Mouse (Mus musculus): ENCODE results near the gene Unkl. TPM values are rescaled to one million over a fixed set of nuclear protein-coding genes. Genes with fewer than 3 reads are reported as not detected.

Unkl gene
- polyA plus RNA-seq, 1 experiment from 2014 or later, result 5.8 TPM

DNA sequence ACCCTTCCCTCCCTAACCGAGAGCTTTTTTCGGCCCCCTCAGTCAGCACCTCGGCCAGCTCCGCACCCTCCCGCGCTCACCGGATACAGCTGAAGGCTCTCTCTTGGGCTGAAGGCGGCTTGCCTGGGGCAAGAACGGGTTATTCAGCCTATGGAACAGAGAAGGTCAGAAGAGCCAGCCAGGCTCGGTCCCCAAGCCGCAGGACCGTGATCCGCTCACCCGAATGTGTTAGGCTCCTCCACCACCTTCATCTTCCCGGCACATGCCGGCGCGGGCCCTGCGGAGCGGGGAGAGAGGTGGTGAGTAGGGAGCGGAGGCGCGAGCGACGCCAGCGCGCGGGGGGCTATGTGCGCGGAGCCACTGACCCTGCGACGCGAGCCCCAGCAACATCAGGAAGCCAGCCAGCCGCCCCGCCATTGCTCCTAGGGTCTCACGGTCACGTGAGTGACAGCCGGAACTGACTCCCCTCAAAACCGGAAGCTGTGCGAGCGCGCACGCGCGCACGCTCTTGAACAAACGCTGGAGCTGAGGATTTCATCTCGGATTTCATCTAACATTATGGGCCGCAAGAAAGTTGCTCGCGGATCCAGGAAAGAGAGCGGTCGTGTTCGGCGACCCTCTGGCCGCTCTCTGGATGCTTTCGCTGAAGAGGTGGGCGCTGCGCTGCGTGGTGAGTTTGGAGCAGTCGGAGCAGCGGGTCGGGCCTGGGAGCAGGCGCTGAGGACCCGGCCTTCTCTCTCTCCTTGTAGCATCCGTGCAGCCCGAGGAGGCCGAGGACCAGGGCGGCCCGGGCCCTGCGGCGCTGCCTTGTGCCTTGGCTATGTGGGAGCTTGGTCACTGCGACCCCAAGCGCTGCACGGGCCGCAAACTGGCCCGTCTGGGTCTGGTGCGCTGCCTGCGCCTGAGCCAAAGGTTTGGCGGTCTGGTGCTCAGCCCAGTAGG is 51.8 kb downstream of the Unkl start, which contains the start of the genes Gnptg and Tsr3:
Gnptg (minus strand) TSS at position 430 of the 942 bp plus-strand sequence.
Tsr3 (plus strand) TSS at position 476 of the 942 bp plus-strand sequence.
- ATAC-seq (ENCODE audit: low read depth) (peak; percentile 92), DNase-seq (ENCODE audit: low spot score) (peak; percentile 96)
- peaks cover 51% of the 10 kb centered on the region for H3K36me3 ChIP-seq (ENCODE audit: control insufficient read depth, insufficient read depth, low read length)

GRCm38 (mm10) chr17:25243131-25243780 is 55.1 kb downstream of the Unkl start:
- ATAC-seq (ENCODE audit: low read depth) (no peak), DNase-seq (ENCODE audit: low spot score) (no peak)
- Histone ChIP-seq H3K9ac (ENCODE audit: low read depth, low read length) (no peak overlapping the region), H3K27ac (replicated peaks; ENCODE audit: low read depth, low read length) (no peak overlapping the region), H3K4me2 (ENCODE audit: low read depth, low read length) (no peak overlapping the region), H3K27me3 (replicated peaks; ENCODE audit: control insufficient read depth, insufficient read depth, low read length) (no peaks in the 10 kb centered on the region), H3K36me3 (ENCODE audit: control insufficient read depth, insufficient read depth, low read length) (peaks cover 36% of the 10 kb centered on the region), H3K9me3 (ENCODE audit: control insufficient read depth, low read length) (no peaks in the 10 kb centered on the region), H3K4me1 (ENCODE audit: control insufficient read depth, insufficient read depth, low read length) (peaks cover 15% of the 10 kb centered on the region; the same call in 1 of the 2 replicates), H3K4me3 (ENCODE audit: low read depth, low read length) (no peak overlapping the region)
- WGBS, result 91% methylated on average over 11 of the region's 11 CpGs

More for the DNA sequence above, 51.8 kb downstream of the Unkl start, which contains the start of the genes Gnptg and Tsr3:
- peak within 1 kb of the TSS; percentile 89 for H3K27ac ChIP-seq (replicated peaks; ENCODE audit: low read depth, low read length)
- WGBS, result under 1% methylated on average over 73 of the region's 80 CpGs
- peak within 1 kb of the TSS; percentile 91 for H3K9ac ChIP-seq (ENCODE audit: low read depth, low read length)
- H3K4me3 ChIP-seq (ENCODE audit: low read depth, low read length), result peak within 1 kb of the TSS; percentile 97
- H3K4me2 ChIP-seq (ENCODE audit: low read depth, low read length), result peak within 1 kb of the TSS; percentile 69
- no peaks in the 10 kb centered on the region for H3K9me3 ChIP-seq (ENCODE audit: control insufficient read depth, low read length)
- H3K27me3 ChIP-seq (replicated peaks; ENCODE audit: control insufficient read depth, insufficient read depth, low read length), result no peaks in the 10 kb centered on the region
- peaks cover 15% of the 10 kb centered on the region; the same call in 1 of the 2 replicates for H3K4me1 ChIP-seq (ENCODE audit: control insufficient read depth, insufficient read depth, low read length)

DNA sequence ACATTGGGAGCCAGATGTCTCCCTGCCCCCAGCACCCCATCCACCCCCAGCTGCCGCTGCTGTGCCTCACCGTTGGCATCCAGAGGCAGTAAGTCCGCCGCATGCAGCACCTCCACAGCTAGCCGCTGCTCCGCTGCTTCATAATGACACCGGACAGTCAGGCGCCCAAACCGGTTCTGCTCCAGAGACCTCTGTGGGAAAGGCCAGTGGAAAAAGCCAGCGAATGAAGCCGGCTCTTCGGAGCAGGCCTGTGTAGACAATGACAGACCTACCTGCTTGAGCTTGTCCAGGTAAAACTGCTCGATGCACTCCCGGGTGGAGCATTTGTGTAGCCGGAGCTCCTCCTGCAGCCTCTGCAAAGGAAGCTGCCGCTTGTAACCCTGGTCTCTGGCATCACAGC is 56.0 kb downstream of the Unkl start:
- Histone ChIP-seq H3K27me3 (replicated peaks; ENCODE audit: control insufficient read depth, insufficient read depth, low read length) (no peaks in the 10 kb centered on the region), H3K36me3 (ENCODE audit: control insufficient read depth, insufficient read depth, low read length) (peaks cover 36% of the 10 kb centered on the region), H3K4me2 (ENCODE audit: low read depth, low read length) (no peak overlapping the region), H3K9ac (ENCODE audit: low read depth, low read length) (no peak overlapping the region), H3K9me3 (ENCODE audit: control insufficient read depth, low read length) (no peaks in the 10 kb centered on the region), H3K4me1 (ENCODE audit: control insufficient read depth, insufficient read depth, low read length) (peaks cover 11% of the 10 kb centered on the region; the same call in 1 of the 2 replicates), H3K4me3 (ENCODE audit: low read depth, low read length) (no peak overlapping the region), H3K27ac (replicated peaks; ENCODE audit: low read depth, low read length) (no peak overlapping the region)
- 86% methylated on average over 16 of the region's 16 CpGs for WGBS
- ATAC-seq (ENCODE audit: low read depth), result no peak
- DNase-seq (ENCODE audit: low spot score), result no peak

DNA sequence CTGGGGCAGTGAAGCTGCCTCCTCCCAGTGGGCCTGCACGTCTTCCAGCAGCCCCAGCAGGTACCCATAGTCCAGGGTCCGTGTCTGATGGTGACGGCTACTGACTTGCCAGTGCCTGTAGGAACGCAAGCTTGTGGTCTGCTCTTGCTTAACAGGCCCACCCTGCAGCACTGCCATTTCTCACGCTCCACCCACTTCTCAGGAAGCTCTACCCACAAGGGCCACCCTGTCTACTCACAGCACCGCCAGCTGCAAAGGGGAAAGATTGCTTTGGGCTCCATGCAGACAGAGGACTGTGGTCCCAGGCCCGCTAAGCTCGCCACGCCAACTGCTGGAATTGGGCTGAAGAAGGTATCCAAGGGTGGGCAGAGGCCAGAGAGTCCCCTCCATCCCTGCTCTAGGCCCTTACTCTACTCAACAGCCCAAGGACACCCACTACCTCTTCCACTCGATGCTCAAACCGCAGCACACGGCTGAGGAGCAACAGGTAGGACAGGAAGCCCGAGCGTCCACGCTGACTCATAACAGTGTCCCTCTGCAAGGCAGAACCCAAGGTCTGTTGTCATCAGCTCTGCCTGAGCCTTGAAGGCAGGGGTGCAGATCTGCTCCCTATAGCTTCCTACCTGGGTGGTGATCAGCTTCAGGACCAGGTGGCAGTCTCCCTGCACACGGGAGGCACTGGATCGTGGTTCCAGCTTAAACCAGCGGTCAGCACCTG is 60.0 kb downstream of the Unkl start:
- Histone ChIP-seq H3K4me3 (ENCODE audit: low read depth, low read length) (no peak overlapping the region), H3K27ac (replicated peaks; ENCODE audit: low read depth, low read length) (no peak overlapping the region), H3K36me3 (ENCODE audit: control insufficient read depth, insufficient read depth, low read length) (peaks cover 17% of the 10 kb centered on the region), H3K27me3 (replicated peaks; ENCODE audit: control insufficient read depth, insufficient read depth, low read length) (no peaks in the 10 kb centered on the region), H3K4me1 (ENCODE audit: control insufficient read depth, insufficient read depth, low read length) (no peaks in the 10 kb centered on the region), H3K9me3 (ENCODE audit: control insufficient read depth, low read length) (no peaks in the 10 kb centered on the region), H3K9ac (ENCODE audit: low read depth, low read length) (no peak overlapping the region), H3K4me2 (ENCODE audit: low read depth, low read length) (no peak overlapping the region)
- ATAC-seq (ENCODE audit: low read depth), result no peak
- WGBS, result 74% methylated on average over 18 of the region's 18 CpGs
- no peak for DNase-seq (ENCODE audit: low spot score)

GRCm38 (mm10) chr17:25250181-25250835 is 62.1 kb downstream of the Unkl start:
- H3K36me3 ChIP-seq (ENCODE audit: control insufficient read depth, insufficient read depth, low read length), result no peaks in the 10 kb centered on the region
- ATAC-seq (ENCODE audit: low read depth), result no peak
- H3K4me3 ChIP-seq (ENCODE audit: low read depth, low read length), result no peak overlapping the region
- no peaks in the 10 kb centered on the region for H3K9me3 ChIP-seq (ENCODE audit: control insufficient read depth, low read length)
- H3K4me2 ChIP-seq (ENCODE audit: low read depth, low read length), result no peak overlapping the region
- H3K27ac ChIP-seq (replicated peaks; ENCODE audit: low read depth, low read length), result no peak overlapping the region
- H3K27me3 ChIP-seq (replicated peaks; ENCODE audit: control insufficient read depth, insufficient read depth, low read length), result peaks cover 14% of the 10 kb centered on the region
- no peak for DNase-seq (ENCODE audit: low spot score)
- no peaks in the 10 kb centered on the region for H3K4me1 ChIP-seq (ENCODE audit: control insufficient read depth, insufficient read depth, low read length)
- WGBS, result 77% methylated on average over 7 of the region's 8 CpGs
- no peak overlapping the region for H3K9ac ChIP-seq (ENCODE audit: low read depth, low read length)

GRCm38 (mm10) chr17:25252643-25253042 is 64.4 kb downstream of the Unkl start:
- Histone ChIP-seq H3K9me3 (ENCODE audit: control insufficient read depth, low read length) (no peaks in the 10 kb centered on the region), H3K27ac (replicated peaks; ENCODE audit: low read depth, low read length) (no peak overlapping the region), H3K4me2 (ENCODE audit: low read depth, low read length) (no peak overlapping the region), H3K36me3 (ENCODE audit: control insufficient read depth, insufficient read depth, low read length) (no peaks in the 10 kb centered on the region), H3K9ac (ENCODE audit: low read depth, low read length) (no peak overlapping the region), H3K27me3 (replicated peaks; ENCODE audit: control insufficient read depth, insufficient read depth, low read length) (peaks cover 25% of the 10 kb centered on the region), H3K4me3 (ENCODE audit: low read depth, low read length) (no peak overlapping the region), H3K4me1 (ENCODE audit: control insufficient read depth, insufficient read depth, low read length) (peaks cover 9% of the 10 kb centered on the region; the same call in 1 of the 2 replicates)
- ATAC-seq (ENCODE audit: low read depth) (no peak), DNase-seq (ENCODE audit: low spot score) (no peak)
- 38% methylated on average over 3 of the region's 3 CpGs for WGBS

DNA sequence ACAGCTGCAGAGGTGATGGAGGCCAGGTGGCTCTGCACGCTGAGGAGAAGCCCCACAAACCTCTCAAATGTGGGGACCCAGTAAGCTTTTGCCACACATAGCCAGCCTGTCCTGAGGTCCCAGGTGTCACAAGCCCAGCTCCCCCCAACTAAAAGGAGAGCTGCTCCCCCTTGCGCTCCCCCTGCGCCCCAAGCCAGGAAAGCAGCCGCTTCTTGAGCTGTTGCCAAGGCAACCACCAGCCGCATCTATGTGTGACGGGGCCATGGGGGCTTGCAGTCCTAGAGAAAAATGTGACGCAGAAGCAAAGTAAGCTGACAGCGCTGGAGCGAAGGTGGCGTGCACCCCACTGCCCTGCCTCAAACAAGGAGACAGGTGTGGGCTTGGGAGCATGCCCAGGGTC is 65.6 kb downstream of the Unkl start:
- H3K27ac ChIP-seq (replicated peaks; ENCODE audit: low read depth, low read length), result no peak overlapping the region
- peaks cover 9% of the 10 kb centered on the region; the same call in 1 of the 2 replicates for H3K4me1 ChIP-seq (ENCODE audit: control insufficient read depth, insufficient read depth, low read length)
- WGBS, result 21% methylated on average over 10 of the region's 10 CpGs
- H3K9ac ChIP-seq (ENCODE audit: low read depth, low read length), result no peak overlapping the region
- no peak for ATAC-seq (ENCODE audit: low read depth)
- peaks cover 7% of the 10 kb centered on the region; the same call in 1 of the 2 replicates for H3K36me3 ChIP-seq (ENCODE audit: control insufficient read depth, insufficient read depth, low read length)
- H3K9me3 ChIP-seq (ENCODE audit: control insufficient read depth, low read length), result no peaks in the 10 kb centered on the region
- H3K4me3 ChIP-seq (ENCODE audit: low read depth, low read length), result no peak overlapping the region
- no peak overlapping the region for H3K4me2 ChIP-seq (ENCODE audit: low read depth, low read length)
- no peak for DNase-seq (ENCODE audit: low spot score)
- peaks cover 25% of the 10 kb centered on the region for H3K27me3 ChIP-seq (replicated peaks; ENCODE audit: control insufficient read depth, insufficient read depth, low read length)

DNA sequence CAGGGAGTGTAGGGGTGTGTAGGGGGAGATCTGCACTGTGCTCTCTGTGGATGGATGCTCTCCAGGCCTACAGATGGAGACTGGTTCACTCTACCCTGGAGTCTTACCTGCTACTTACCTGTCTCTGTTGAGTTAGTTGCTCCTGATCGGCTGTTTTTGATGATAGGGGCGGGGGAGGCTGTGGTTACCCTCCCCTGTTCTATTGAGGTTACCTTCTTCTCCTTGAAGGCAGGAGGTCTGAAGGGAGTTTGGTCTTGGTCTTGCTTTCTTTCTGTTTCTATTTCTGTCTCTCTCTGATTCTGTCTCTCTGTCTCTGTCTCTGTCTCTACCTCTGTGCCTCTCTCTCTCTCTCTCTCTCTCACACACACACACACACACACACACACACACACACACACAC is 66.9 kb downstream of the Unkl start:
- no peak for DNase-seq (ENCODE audit: low spot score)
- Histone ChIP-seq H3K9ac (ENCODE audit: low read depth, low read length) (no peak overlapping the region), H3K36me3 (ENCODE audit: control insufficient read depth, insufficient read depth, low read length) (peaks cover 19% of the 10 kb centered on the region; the same call in 1 of the 2 replicates), H3K4me3 (ENCODE audit: low read depth, low read length) (no peak overlapping the region), H3K27me3 (replicated peaks; ENCODE audit: control insufficient read depth, insufficient read depth, low read length) (peaks cover 25% of the 10 kb centered on the region), H3K27ac (replicated peaks; ENCODE audit: low read depth, low read length) (no peak overlapping the region), H3K9me3 (ENCODE audit: control insufficient read depth, low read length) (no peaks in the 10 kb centered on the region), H3K4me2 (ENCODE audit: low read depth, low read length) (no peak overlapping the region), H3K4me1 (ENCODE audit: control insufficient read depth, insufficient read depth, low read length) (peaks cover 9% of the 10 kb centered on the region; the same call in 1 of the 2 replicates)
- no peak for ATAC-seq (ENCODE audit: low read depth)
- WGBS, result 58% methylated on average over 2 of the region's 2 CpGs
